Mouse (Mus musculus): ENCODE data around the gene Rimbp2. TPM values are rescaled to one million over a fixed set of nuclear protein-coding genes. Genes with fewer than 3 reads are reported as not detected.

Gene Rimbp2
- polyA plus RNA-seq, 1 experiment from 2014 or later = 5.1 TPM

DNA sequence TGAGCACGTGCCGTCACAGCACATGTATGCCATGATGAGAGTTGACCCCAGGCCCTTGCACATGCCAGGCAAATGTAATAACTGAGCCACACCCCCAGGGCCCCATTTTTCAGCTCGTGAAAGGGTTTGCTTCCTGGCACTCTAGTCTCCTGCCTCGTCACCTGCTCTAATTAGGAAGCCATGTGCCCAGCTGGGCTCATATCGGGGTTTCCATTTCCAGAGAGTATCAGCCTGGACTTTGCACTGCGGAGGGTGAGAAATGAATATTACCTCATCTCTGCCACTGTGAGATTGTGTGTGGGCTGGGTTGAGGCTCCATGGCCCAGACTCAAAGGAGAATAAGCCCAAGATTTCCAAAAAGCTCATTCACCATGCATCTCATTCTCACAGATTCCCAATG is 138.2 kb downstream of the Rimbp2 start:
- Histone ChIP-seq H3K27me3 (ENCODE audit: control insufficient read depth, insufficient read depth, low read length) (no peaks in the 10 kb centered on the region), H3K27ac (replicated peaks; ENCODE audit: low read depth, low read length) (no peak overlapping the region), H3K4me3 (replicated peaks; ENCODE audit: low read depth, low read length) (no peak overlapping the region), H3K9ac (replicated peaks; ENCODE audit: low read length) (no peak overlapping the region), H3K4me1 (ENCODE audit: control insufficient read depth, insufficient read depth, low read length) (peaks cover 15% of the 10 kb centered on the region), H3K9me3 (ENCODE audit: control insufficient read depth, low read length) (no peaks in the 10 kb centered on the region), H3K36me3 (ENCODE audit: control insufficient read depth, insufficient read depth, low read length) (no peaks in the 10 kb centered on the region), H3K4me2 (ENCODE audit: low read length) (no peak overlapping the region)
- WGBS = 61% methylated on average over 6 of the region's 6 CpGs
- ATAC-seq (ENCODE audit: low FRiP score, low TSS enrichment) (no peak), DNase-seq (no peak)

DNA sequence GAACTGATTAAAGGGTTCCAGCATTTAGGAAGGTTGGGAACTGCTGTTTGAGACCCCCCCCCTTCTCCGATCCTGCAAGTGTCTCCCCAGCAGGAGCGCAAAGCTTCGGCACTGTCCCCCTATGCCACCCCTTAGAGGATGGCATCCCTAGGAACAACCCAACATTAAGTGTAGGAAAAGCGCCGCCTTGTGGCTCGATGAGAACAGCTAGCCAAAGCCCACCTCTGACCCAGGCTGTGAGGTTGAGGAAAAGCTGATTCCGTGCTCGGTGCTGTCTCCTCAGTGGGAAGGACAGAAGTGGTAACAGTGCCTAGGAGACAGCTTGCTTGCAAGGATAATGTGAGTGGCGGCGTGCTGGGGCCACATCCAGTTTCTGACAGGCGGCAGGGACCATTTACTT is 140.2 kb downstream of the Rimbp2 start:
- Histone ChIP-seq H3K9ac (replicated peaks; ENCODE audit: low read length) (no peak overlapping the region), H3K4me3 (replicated peaks; ENCODE audit: low read depth, low read length) (no peak overlapping the region), H3K9me3 (ENCODE audit: control insufficient read depth, low read length) (no peaks in the 10 kb centered on the region), H3K4me2 (ENCODE audit: low read length) (no peak overlapping the region), H3K27ac (replicated peaks; ENCODE audit: low read depth, low read length) (no peak overlapping the region), H3K36me3 (ENCODE audit: control insufficient read depth, insufficient read depth, low read length) (no peaks in the 10 kb centered on the region), H3K4me1 (ENCODE audit: control insufficient read depth, insufficient read depth, low read length) (peaks cover 15% of the 10 kb centered on the region), H3K27me3 (ENCODE audit: control insufficient read depth, insufficient read depth, low read length) (no peaks in the 10 kb centered on the region)
- 14% methylated on average over 11 of the region's 11 CpGs for WGBS
- peak; percentile 71 for DNase-seq
- no peak for ATAC-seq (ENCODE audit: low FRiP score, low TSS enrichment)

DNA sequence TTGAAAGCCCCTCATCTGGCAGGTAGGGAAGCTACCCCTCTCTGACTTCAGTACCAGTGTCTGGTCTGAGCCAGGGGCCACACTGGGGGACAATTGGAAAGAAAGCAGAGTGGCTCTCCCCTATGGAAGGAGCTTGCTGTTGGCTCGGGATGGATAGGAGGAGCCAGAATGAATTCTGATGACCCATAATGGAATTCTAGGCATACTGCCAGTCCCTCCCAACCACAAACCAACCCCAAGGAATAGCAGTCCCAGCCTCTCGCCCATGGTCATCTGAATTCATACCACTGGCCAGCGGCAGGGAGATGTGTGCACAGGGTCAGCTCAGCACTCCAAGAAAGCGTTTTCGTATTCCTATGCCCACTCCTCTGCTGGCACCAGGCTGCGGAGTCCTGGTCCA is 141.9 kb downstream of the Rimbp2 start:
- Histone ChIP-seq H3K9ac (replicated peaks; ENCODE audit: low read length) (no peak overlapping the region), H3K4me1 (ENCODE audit: control insufficient read depth, insufficient read depth, low read length) (peaks cover 15% of the 10 kb centered on the region), H3K9me3 (ENCODE audit: control insufficient read depth, low read length) (no peaks in the 10 kb centered on the region), H3K4me3 (replicated peaks; ENCODE audit: low read depth, low read length) (no peak overlapping the region), H3K27me3 (ENCODE audit: control insufficient read depth, insufficient read depth, low read length) (no peaks in the 10 kb centered on the region), H3K27ac (replicated peaks; ENCODE audit: low read depth, low read length) (no peak overlapping the region), H3K4me2 (ENCODE audit: low read length) (no peak overlapping the region), H3K36me3 (ENCODE audit: control insufficient read depth, insufficient read depth, low read length) (no peaks in the 10 kb centered on the region)
- no peak for DNase-seq
- no peak for ATAC-seq (ENCODE audit: low FRiP score, low TSS enrichment)
- WGBS = 88% methylated on average over 6 of the region's 6 CpGs

DNA sequence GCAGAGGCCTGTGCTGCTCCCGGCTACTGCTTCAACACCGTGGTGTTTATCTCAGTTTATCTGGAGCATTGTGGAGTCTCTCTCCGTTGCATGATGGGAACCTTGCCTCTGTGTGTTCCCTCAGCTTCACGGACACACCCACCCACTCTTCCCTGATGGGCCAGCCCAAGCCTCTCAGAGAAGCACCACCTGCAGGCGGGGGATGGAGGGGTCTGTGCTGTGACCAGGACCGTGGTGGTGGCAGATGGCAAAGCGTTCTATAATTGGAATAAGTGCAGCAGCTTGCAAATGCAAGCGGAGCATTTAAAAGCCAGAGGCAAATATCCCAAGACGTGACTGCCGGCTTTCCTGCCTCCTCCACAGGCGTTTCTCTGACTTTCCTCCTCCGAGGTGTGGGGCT is 143.3 kb downstream of the Rimbp2 start:
- ATAC-seq (ENCODE audit: low FRiP score, low TSS enrichment) = no peak
- DNase-seq = peak; percentile 47
- 0 out of 2 replicates have a peak overlapping the region, but pooled peaks have one; percentile 27 for H3K27ac ChIP-seq (replicated peaks; ENCODE audit: low read depth, low read length)
- H3K4me1 ChIP-seq (ENCODE audit: control insufficient read depth, insufficient read depth, low read length) = peaks cover 12% of the 10 kb centered on the region
- no peaks in the 10 kb centered on the region for H3K36me3 ChIP-seq (ENCODE audit: control insufficient read depth, insufficient read depth, low read length)
- H3K4me3 ChIP-seq (replicated peaks; ENCODE audit: low read depth, low read length) = no peak overlapping the region
- no peaks in the 10 kb centered on the region for H3K27me3 ChIP-seq (ENCODE audit: control insufficient read depth, insufficient read depth, low read length)
- H3K9ac ChIP-seq (replicated peaks; ENCODE audit: low read length) = no peak overlapping the region
- no peak overlapping the region for H3K4me2 ChIP-seq (ENCODE audit: low read length)
- WGBS = 48% methylated on average over 12 of the region's 12 CpGs
- H3K9me3 ChIP-seq (ENCODE audit: control insufficient read depth, low read length) = no peaks in the 10 kb centered on the region

DNA sequence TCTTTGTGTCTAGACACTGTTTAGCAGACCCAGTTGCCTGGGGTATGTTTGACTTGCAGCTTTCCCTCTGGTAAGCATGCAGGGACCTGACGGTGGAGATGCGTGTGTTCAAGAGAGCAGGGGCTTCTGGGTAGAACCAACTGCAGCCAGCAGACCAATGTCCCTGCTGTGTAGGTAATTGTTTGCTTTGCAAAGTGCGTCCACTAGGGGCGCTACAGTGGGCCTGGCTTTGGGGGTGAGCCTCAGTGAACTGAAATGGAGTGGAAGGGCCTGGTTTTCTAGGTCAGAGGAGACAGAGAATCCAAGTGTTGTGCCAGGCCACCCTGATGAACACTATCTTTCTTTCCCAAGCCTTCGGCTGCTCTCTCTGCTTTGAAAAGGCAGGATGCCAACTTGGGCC is 143.9 kb downstream of the Rimbp2 start:
- H3K27me3 ChIP-seq (ENCODE audit: control insufficient read depth, insufficient read depth, low read length) = no peaks in the 10 kb centered on the region
- H3K4me3 ChIP-seq (replicated peaks; ENCODE audit: low read depth, low read length) = no peak overlapping the region
- peaks cover 12% of the 10 kb centered on the region; the same call in 1 of the 2 replicates for H3K4me1 ChIP-seq (ENCODE audit: control insufficient read depth, insufficient read depth, low read length)
- WGBS = 50% methylated on average over 5 of the region's 5 CpGs
- no peaks in the 10 kb centered on the region for H3K36me3 ChIP-seq (ENCODE audit: control insufficient read depth, insufficient read depth, low read length)
- ATAC-seq (ENCODE audit: low FRiP score, low TSS enrichment) (no peak), DNase-seq (peak; percentile 58)
- no peaks in the 10 kb centered on the region for H3K9me3 ChIP-seq (ENCODE audit: control insufficient read depth, low read length)
- H3K9ac ChIP-seq (replicated peaks; ENCODE audit: low read length) = no peak overlapping the region
- H3K4me2 ChIP-seq (ENCODE audit: low read length) = no peak overlapping the region
- H3K27ac ChIP-seq (replicated peaks; ENCODE audit: low read depth, low read length) = no peak overlapping the region

DNA sequence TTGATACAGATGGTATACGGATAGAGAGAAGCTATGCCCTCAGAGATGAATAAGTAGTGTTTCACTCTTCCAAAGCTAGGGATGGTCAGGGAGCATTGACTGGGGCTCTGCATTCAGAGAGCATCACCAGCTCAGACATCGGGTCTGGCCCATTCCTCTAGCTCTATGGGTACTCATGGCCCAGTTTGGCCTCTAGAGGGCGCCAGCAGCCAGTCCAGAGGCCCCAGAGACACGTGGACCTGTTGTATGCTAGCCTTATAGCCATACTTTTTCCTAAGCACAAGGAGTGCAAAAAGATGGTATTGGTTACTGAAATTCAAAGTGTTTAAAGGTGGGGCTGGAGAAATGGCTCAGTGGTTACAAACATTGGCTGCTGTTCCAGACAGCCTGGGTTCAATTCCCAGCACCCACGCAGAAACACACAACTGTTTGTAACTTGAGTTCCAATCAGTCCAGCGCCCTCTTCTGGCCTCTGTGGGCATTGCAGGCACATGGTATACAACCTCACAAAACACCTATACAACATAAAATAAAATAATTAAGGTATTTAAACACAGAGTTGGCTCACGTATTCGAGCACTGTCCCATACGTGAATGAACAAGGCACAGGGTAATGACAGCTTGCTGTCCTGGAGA is 144.6 kb downstream of the Rimbp2 start:
- no peak overlapping the region for H3K27ac ChIP-seq (replicated peaks; ENCODE audit: low read depth, low read length)
- no peak overlapping the region for H3K9ac ChIP-seq (replicated peaks; ENCODE audit: low read length)
- 65% methylated on average over 9 of the region's 9 CpGs for WGBS
- H3K9me3 ChIP-seq (ENCODE audit: control insufficient read depth, low read length) = no peaks in the 10 kb centered on the region
- ATAC-seq (ENCODE audit: low FRiP score, low TSS enrichment) (no peak), DNase-seq (peak; percentile 60)
- H3K4me1 ChIP-seq (ENCODE audit: control insufficient read depth, insufficient read depth, low read length) = peaks cover 12% of the 10 kb centered on the region; the same call in 1 of the 2 replicates
- H3K4me3 ChIP-seq (replicated peaks; ENCODE audit: low read depth, low read length) = no peak overlapping the region
- H3K4me2 ChIP-seq (ENCODE audit: low read length) = no peak overlapping the region
- no peaks in the 10 kb centered on the region for H3K36me3 ChIP-seq (ENCODE audit: control insufficient read depth, insufficient read depth, low read length)
- no peaks in the 10 kb centered on the region for H3K27me3 ChIP-seq (ENCODE audit: control insufficient read depth, insufficient read depth, low read length)

DNA sequence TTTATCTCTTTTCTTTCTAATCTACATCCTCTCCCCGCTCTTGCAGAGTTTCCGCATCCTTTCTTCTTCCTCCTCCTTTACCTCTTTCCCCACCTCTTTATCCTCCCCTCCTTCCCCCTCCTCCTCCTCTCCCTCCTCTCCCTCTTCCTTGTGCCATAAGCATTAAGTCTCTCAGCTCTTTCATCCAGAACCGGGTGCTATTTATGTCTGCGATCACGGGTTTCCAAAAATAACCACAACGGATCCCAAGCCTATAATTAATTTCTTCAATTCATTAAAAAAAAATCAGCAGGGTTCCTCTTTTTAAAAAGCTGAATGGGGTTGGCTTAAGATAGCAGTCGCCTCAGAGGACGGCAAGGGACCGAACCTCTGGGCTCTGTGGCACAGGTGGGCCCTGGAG is 145.9 kb downstream of the Rimbp2 start:
- H3K36me3 ChIP-seq (ENCODE audit: control insufficient read depth, insufficient read depth, low read length) = no peaks in the 10 kb centered on the region
- no peaks in the 10 kb centered on the region for H3K9me3 ChIP-seq (ENCODE audit: control insufficient read depth, low read length)
- no peak overlapping the region for H3K4me3 ChIP-seq (replicated peaks; ENCODE audit: low read depth, low read length)
- H3K9ac ChIP-seq (replicated peaks; ENCODE audit: low read length) = no peak overlapping the region
- H3K27ac ChIP-seq (replicated peaks; ENCODE audit: low read depth, low read length) = no peak overlapping the region
- H3K4me1 ChIP-seq (ENCODE audit: control insufficient read depth, insufficient read depth, low read length) = peaks cover 12% of the 10 kb centered on the region; the same call in 1 of the 2 replicates
- no peak overlapping the region for H3K4me2 ChIP-seq (ENCODE audit: low read length)
- DNase-seq = no peak
- H3K27me3 ChIP-seq (ENCODE audit: control insufficient read depth, insufficient read depth, low read length) = no peaks in the 10 kb centered on the region
- WGBS = 76% methylated on average over 9 of the region's 9 CpGs
- no peak for ATAC-seq (ENCODE audit: low FRiP score, low TSS enrichment)

DNA sequence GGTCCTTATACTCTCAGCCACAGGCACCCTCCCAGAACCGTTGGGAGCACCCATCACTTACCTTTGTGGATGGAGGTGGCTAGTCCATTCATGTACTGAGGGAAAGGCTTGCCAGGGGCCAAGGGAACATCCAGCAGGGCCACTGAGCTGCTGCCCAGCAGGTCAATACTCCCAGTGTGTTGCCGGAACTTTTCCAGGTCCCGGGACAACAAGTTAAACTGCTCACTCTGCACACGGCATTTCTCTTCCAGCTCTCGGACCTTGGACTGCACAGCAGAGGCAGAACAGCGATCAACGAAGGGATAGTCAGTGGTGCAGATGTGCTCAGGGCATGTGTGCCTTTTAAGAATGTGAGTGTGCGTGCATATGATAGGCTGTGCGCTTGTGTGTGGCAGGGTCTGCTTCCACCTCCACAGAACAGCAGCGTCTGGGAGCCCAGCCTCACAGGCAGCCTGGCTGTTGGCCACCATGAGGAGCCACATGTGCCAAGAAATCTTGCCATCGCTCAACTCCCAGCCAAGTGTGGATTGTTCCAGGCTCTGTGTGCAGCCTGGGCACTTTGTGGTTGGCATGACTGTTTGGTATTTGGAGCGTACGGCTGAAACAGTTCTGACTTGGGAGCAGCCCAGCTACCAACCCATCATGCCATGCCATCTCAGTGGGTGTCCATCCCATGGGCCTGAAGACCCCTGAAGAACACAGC is 146.8 kb downstream of the Rimbp2 start:
- Histone ChIP-seq H3K9me3 (ENCODE audit: control insufficient read depth, low read length) (no peaks in the 10 kb centered on the region), H3K36me3 (ENCODE audit: control insufficient read depth, insufficient read depth, low read length) (no peaks in the 10 kb centered on the region), H3K4me1 (ENCODE audit: control insufficient read depth, insufficient read depth, low read length) (peaks cover 10% of the 10 kb centered on the region; the same call in 1 of the 2 replicates), H3K4me3 (replicated peaks; ENCODE audit: low read depth, low read length) (no peak overlapping the region), H3K27ac (replicated peaks; ENCODE audit: low read depth, low read length) (no peak overlapping the region), H3K4me2 (ENCODE audit: low read length) (no peak overlapping the region), H3K9ac (replicated peaks; ENCODE audit: low read length) (no peak overlapping the region), H3K27me3 (ENCODE audit: control insufficient read depth, insufficient read depth, low read length) (no peaks in the 10 kb centered on the region)
- DNase-seq = peak; percentile 49
- ATAC-seq (ENCODE audit: low FRiP score, low TSS enrichment) = no peak
- WGBS = 90% methylated on average over 13 of the region's 13 CpGs

DNA sequence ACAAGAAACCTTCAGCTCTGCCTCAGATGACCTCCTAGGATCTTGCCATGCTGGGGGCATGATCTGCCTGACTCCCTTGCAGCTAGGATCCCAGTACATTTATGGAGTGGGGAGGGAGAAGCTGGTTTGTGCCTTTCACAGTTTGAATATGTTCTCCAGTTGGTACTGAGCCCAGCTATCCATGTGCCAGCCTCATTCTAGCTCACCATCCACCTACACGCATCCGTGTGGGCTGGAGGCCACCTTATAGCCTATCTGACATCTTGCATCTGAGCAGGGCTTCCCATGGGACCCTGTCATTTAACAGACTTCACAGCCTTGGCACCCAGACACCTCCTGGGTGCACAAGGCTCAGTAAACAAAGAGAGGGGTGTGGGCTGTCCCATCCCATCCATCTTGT is 148.2 kb downstream of the Rimbp2 start:
- Histone ChIP-seq H3K27me3 (ENCODE audit: control insufficient read depth, insufficient read depth, low read length) (no peaks in the 10 kb centered on the region), H3K4me2 (ENCODE audit: low read length) (no peak overlapping the region), H3K4me3 (replicated peaks; ENCODE audit: low read depth, low read length) (no peak overlapping the region), H3K9me3 (ENCODE audit: control insufficient read depth, low read length) (no peaks in the 10 kb centered on the region), H3K27ac (replicated peaks; ENCODE audit: low read depth, low read length) (no peak overlapping the region), H3K4me1 (ENCODE audit: control insufficient read depth, insufficient read depth, low read length) (no peaks in the 10 kb centered on the region; the same call in 1 of the 2 replicates), H3K9ac (replicated peaks; ENCODE audit: low read length) (no peak overlapping the region), H3K36me3 (ENCODE audit: control insufficient read depth, insufficient read depth, low read length) (no peaks in the 10 kb centered on the region)
- no peak for DNase-seq
- WGBS = 91% methylated on average over 2 of the region's 2 CpGs
- no peak for ATAC-seq (ENCODE audit: low FRiP score, low TSS enrichment)

Data from midbrain, embryonic 14.5 days (tissue).